Mouse (Mus musculus) hindbrain, embryonic 16.5 days (tissue): ENCODE results near the gene Atrnl1. TPM values are rescaled to one million over a fixed set of nuclear protein-coding genes. Genes with fewer than 3 reads are reported as not detected.

ENCODE experiments used
- ATAC-seq: fragments of 200-750 bp; cut with Nextera tagmentation; 2 replicates; pipeline ENCODE4 v1.8.0; 2017; ENCODE audit warnings: moderate TSS enrichment, moderate library complexity
- H3K27ac ChIP-seq: fragments of 300-500 bp; sonication (generic); 2 replicates; pipeline ENCODE4 v1.5.1; 2014; ENCODE audit warnings: low read depth, mild to moderate bottlenecking, control low read depth, low read length, moderate library complexity
- H3K27me3 ChIP-seq: fragments of 300-500 bp; sonication (generic); replicated peaks from 2 replicates; pipeline ENCODE4 v1.6.1; 2014; ENCODE audit warnings: low read length; ENCODE audit not compliant: control insufficient read depth, insufficient read depth
- H3K36me3 ChIP-seq: fragments of 300-500 bp; sonication (generic); 2 replicates; pipeline ENCODE4 v1.6.1; 2014; ENCODE audit warnings: mild to moderate bottlenecking, low read length, moderate library complexity, mixed read lengths; ENCODE audit not compliant: control insufficient read depth, insufficient read depth
- H3K4me1 ChIP-seq: fragments of 300-500 bp; sonication (generic); 2 replicates; pipeline ENCODE4 v1.6.1; 2014; ENCODE audit warnings: low read depth, low read length; ENCODE audit not compliant: control insufficient read depth, insufficient read depth
- H3K4me2 ChIP-seq: fragments of 300-500 bp; sonication (generic); 2 replicates; pipeline ENCODE4 v1.6.1; 2014; ENCODE audit warnings: mild to moderate bottlenecking, low read length, control low read depth, moderate library complexity
- H3K4me3 ChIP-seq: fragments of 300-500 bp; sonication (generic); 2 replicates; pipeline ENCODE4 v1.5.1; 2014; ENCODE audit warnings: mild to moderate bottlenecking, low read length, control low read depth, moderate library complexity
- H3K9ac ChIP-seq: fragments of 300-500 bp; sonication (generic); 2 replicates; pipeline ENCODE4 v1.6.1; 2014; ENCODE audit warnings: low read depth, mild to moderate bottlenecking, control low read depth, low read length, moderate library complexity
- H3K9me3 ChIP-seq: fragments of 300-500 bp; sonication (generic); 2 replicates; pipeline ENCODE4 v1.6.1; 2014; ENCODE audit warnings: mild to moderate bottlenecking, low read length, moderate library complexity; ENCODE audit not compliant: control insufficient read depth
- WGBS: fragments of 180-500 bp; shearing (Covaris S2); extraction: QIAGEN DNeasy Blood & Tissue Kit; methylation state at CpG from one replicate; pipeline ENCODE4 v1.1.7; 2014; 5-methylcytosine and 5-hydroxymethylcytosine counted together
- polyA plus RNA-seq: library from polyadenylated mRNA; unstranded; fragments of >200 nt; fragmentation: Nextera tagmentation; extraction: Ambion mirVana; gene quantifications from 2 replicates; pipeline ENCODE4 v1.2.1, GENCODE M21; 2015

Atrnl1 gene
- polyA plus RNA-seq, 1 experiment from 2014 or later, result 5.3 TPM

DNA sequence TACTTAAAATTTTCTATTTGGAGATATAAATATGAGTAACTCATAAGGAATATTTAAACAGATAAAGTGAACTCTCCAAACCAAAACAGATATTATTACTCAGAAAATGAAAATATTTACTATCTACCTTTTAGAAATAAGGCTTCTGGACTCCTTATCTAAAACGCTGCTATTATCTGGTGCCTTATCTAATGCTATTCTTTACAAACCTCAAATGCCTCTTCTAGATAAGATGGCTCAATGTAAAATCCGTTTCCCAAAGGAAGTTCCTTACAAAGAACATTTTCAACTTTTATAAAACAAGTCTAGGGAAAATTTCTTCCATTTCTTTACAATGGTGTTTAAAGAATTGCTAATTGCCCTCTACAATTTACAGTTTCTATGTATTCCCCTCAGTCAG is 156.2 kb downstream of the Atrnl1 start:
- Histone ChIP-seq H3K4me2 (no peak overlapping the region), H3K9ac (no peak overlapping the region), H3K27me3 (no peaks in the 10 kb centered on the region), H3K4me1 (no peaks in the 10 kb centered on the region), H3K9me3 (no peaks in the 10 kb centered on the region), H3K36me3 (no peaks in the 10 kb centered on the region), H3K4me3 (no peak overlapping the region), H3K27ac (no peak overlapping the region)
- no peak for ATAC-seq
- 88% methylated on average over 2 of the region's 2 CpGs for WGBS

DNA sequence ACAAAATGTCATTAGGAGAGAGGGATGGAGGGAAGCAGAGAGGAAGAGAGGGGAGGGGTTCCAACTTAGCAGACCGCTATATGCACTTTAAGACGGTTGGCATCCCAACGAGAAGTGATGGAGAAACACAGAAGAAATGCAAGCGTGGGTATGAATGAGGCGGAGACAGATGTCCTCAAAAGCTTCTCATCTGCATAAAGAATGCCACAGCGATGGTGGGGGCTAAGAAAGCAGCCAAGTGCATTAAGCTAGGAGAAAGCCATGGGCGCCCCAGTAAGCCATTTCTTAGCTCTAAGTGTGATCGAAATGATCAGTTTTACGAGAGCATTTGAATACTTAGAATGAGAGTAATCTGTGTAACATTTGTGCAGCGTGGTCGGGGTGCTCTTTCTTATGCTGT is 157.8 kb downstream of the Atrnl1 start:
- H3K27me3 ChIP-seq, result no peaks in the 10 kb centered on the region
- no peak overlapping the region for H3K9ac ChIP-seq
- no peaks in the 10 kb centered on the region for H3K36me3 ChIP-seq
- no peaks in the 10 kb centered on the region for H3K4me1 ChIP-seq
- no peaks in the 10 kb centered on the region for H3K9me3 ChIP-seq
- no peak for ATAC-seq
- H3K27ac ChIP-seq, result no peak overlapping the region
- H3K4me3 ChIP-seq, result no peak overlapping the region
- WGBS, result 87% methylated on average over 11 of the region's 11 CpGs
- no peak overlapping the region for H3K4me2 ChIP-seq

DNA sequence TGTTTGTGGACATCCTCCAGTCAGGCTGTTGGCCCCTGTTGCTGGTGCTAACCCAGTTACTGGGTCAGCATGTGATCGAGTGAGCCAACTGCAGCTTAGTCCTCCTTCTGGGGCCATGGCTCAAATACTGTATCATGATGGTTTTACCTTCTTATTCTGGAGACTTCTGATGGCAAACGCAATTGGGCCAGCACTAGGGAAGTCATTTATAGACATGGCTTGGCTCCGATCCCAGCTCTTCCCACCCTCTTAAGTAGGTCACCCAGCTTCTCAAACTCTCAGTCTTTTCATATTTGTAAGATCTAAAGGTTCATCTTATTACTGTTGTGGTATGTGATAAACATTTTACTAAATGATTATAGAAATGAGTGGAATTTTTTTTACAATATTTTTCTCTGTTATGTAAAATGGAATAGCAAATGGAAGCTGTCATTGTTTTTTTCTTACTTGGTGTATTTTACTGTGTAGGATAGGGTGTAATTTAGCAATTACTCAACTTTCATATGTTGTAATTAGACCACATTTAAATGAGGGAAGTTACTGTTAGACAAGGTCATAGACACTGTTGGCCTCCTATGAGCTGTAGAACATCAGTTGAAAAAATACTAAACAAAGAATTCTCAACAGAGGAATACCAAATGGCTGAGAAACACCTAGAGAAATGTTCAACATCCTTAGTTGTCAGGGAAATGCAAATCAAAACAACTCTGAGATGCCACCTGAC is 171.7 kb downstream of the Atrnl1 start:
- no peak overlapping the region for H3K4me2 ChIP-seq
- no peaks in the 10 kb centered on the region for H3K36me3 ChIP-seq
- no peaks in the 10 kb centered on the region for H3K27me3 ChIP-seq
- ATAC-seq, result no peak
- no peak overlapping the region for H3K4me3 ChIP-seq
- WGBS, result 83% methylated on average over 3 of the region's 3 CpGs
- H3K4me1 ChIP-seq, result no peaks in the 10 kb centered on the region
- no peak overlapping the region for H3K9ac ChIP-seq
- H3K9me3 ChIP-seq, result no peaks in the 10 kb centered on the region
- H3K27ac ChIP-seq, result no peak overlapping the region

DNA sequence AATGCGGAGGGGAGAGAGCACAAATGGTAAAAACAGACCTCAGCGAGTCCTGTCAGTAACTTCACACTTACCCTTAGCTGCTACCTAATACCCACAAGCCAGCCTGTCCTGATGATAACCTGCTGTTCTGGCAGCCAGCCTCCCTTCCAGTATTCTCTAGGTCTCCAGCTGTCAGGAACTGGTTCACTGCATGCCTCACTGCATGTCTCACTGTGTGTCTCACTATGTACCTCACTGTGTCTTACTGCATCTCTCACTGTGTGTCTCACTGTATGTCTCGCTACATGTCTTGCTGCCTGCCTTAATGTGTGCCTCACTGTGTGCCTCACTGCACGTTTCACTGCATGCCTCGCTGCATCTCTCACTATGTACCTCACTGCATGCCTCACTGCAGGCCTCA is 175.9 kb downstream of the Atrnl1 start:
- ATAC-seq, result no peak
- H3K27ac ChIP-seq, result no peak overlapping the region

DNA sequence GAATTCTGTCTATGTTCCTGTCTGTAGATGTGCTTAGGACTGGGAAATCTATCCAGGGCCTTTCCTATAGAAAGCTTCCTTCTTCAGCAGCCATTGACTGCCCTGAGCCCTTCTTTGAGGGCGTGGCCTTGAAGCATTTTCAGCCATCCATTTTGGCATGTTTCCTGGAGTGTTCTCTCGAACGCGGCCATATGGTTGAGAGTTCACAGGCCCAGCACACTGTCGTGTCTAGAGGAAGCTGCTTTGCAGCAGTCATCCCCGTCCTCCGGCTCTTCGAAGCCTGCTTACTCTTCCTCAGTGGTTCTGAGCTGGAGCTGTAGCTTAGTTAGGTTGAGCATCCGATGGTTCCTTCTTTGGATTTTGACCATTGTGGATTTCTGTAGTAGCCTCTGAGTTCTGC is 191.4 kb downstream of the Atrnl1 start:
- H3K9me3 ChIP-seq, result no peaks in the 10 kb centered on the region
- H3K4me3 ChIP-seq, result no peak overlapping the region
- no peaks in the 10 kb centered on the region for H3K4me1 ChIP-seq
- no peak overlapping the region for H3K4me2 ChIP-seq
- H3K27me3 ChIP-seq, result no peaks in the 10 kb centered on the region
- H3K27ac ChIP-seq, result no peak overlapping the region
- ATAC-seq, result no peak
- H3K36me3 ChIP-seq, result no peaks in the 10 kb centered on the region
- H3K9ac ChIP-seq, result no peak overlapping the region
- 83% methylated on average over 9 of the region's 9 CpGs for WGBS

More for the DNA sequence above, 175.9 kb downstream of the Atrnl1 start:
- Histone ChIP-seq H3K9ac (no peak overlapping the region), H3K4me2 (no peak overlapping the region), H3K36me3 (no peaks in the 10 kb centered on the region), H3K27me3 (no peaks in the 10 kb centered on the region), H3K9me3 (no peaks in the 10 kb centered on the region), H3K4me3 (no peak overlapping the region), H3K4me1 (no peaks in the 10 kb centered on the region)
- WGBS, result 58% methylated on average over 5 of the region's 5 CpGs

DNA sequence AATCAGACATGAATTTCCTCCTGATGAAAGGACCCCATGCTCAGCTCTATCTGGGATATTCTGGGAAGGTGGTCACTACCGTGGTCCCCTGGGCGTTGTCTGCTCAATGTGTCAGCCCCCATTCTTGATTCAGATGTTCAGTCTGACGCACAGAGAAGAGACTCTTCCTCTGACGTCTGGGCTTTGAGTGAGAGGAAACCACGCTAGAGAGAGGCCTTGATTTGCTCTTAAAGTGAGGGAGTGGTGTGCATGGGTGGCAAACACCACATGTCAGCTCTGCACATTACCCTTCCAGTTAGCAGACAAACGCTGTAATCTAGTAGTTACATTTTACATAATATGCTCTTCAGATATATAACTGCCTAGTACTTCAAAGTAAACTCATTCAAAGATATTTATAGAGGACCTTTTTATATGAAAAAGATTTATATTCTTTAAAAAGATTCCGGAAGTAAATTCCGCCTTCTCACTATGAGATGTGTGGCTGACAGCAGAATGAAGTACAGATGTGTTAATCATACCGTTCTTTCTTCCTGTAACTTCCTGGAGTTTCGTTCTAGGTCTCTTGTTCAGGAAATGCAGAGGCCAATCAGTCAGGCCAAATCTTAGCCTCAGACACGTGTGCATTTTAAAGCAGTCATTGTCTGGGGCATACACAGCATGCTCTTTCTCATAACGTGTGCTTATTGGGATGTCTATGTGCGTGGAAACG is 192.1 kb downstream of the Atrnl1 start:
- Histone ChIP-seq H3K4me2 (no peak overlapping the region), H3K4me3 (no peak overlapping the region), H3K9me3 (no peaks in the 10 kb centered on the region), H3K36me3 (no peaks in the 10 kb centered on the region), H3K27me3 (no peaks in the 10 kb centered on the region), H3K27ac (no peak overlapping the region), H3K9ac (no peak overlapping the region), H3K4me1 (no peaks in the 10 kb centered on the region)
- ATAC-seq, result no peak
- 77% methylated on average over 14 of the region's 14 CpGs for WGBS

DNA sequence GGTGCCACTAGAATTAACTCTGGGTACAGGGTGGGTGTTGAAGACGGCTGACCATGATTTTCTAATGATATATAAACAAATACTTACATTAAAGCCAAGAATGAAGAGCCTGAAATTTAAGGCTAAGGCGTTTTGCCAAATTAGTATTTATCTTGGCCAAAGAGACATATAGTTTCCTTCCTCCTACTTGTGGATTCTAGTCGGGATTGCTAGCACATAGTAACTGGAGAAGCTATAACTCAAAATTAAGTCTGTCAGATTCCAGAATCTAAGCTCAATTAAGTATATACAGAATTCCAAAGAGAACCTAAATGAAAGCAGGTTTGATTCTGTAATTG is 192.6 kb downstream of the Atrnl1 start:
- Histone ChIP-seq H3K27me3 (no peaks in the 10 kb centered on the region), H3K4me3 (no peak overlapping the region), H3K4me2 (no peak overlapping the region), H3K9ac (no peak overlapping the region), H3K4me1 (no peaks in the 10 kb centered on the region), H3K27ac (no peak overlapping the region), H3K9me3 (no peaks in the 10 kb centered on the region), H3K36me3 (no peaks in the 10 kb centered on the region)
- 77% methylated on average over 3 of the region's 3 CpGs for WGBS
- no peak for ATAC-seq

DNA sequence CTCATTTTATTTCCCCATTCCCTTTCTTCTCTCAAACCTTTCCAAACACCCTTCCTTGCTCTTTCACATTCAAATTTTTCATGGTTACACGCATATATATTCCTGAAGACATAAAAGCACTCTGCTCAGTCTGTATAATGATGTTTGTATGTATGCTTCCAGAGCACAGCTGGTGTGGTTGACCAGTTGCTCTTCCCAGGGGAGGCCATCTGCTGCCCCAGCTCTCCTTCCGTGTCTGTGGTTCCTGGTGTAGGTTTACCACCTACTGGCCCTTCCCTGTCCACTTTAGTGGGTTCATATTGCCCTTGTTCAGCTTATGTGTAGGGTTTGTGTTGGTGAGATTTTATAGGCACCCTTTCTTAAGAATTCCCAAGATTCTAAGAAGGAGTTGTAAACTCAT is 197.5 kb downstream of the Atrnl1 start:
- no peaks in the 10 kb centered on the region for H3K9me3 ChIP-seq
- no peaks in the 10 kb centered on the region for H3K27me3 ChIP-seq
- H3K27ac ChIP-seq, result no peak overlapping the region
- no peak for ATAC-seq
- no peak overlapping the region for H3K4me3 ChIP-seq
- H3K4me1 ChIP-seq, result no peaks in the 10 kb centered on the region
- no peak overlapping the region for H3K9ac ChIP-seq
- H3K4me2 ChIP-seq, result no peak overlapping the region
- no peaks in the 10 kb centered on the region for H3K36me3 ChIP-seq
- WGBS, result 58% methylated on average over 2 of the region's 2 CpGs

DNA sequence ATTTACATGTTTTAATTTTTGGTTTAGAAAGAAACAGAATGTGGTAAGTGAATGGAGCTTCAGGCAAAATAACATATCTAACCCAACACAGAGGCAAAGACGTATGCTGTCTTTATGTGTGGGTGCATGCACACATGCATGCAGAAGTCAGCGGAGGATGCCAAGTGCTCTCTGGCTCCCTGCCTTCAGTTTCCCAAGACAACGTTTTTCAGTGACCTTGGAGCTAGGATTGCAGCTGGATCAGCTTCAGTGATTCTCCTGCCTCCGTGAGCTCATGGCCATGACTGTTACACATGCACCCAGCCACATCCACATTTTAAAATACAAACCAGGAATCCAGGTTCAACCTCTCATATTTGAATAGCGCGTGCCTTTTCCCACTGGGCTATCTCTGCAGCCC is 203.5 kb downstream of the Atrnl1 start:
- Histone ChIP-seq H3K9ac (no peak overlapping the region), H3K4me3 (no peak overlapping the region), H3K9me3 (no peaks in the 10 kb centered on the region), H3K27ac (no peak overlapping the region), H3K4me1 (no peaks in the 10 kb centered on the region), H3K36me3 (no peaks in the 10 kb centered on the region), H3K27me3 (no peaks in the 10 kb centered on the region), H3K4me2 (no peak overlapping the region)
- ATAC-seq, result no peak
- WGBS, result 68% methylated on average over 6 of the region's 6 CpGs
